Mouse (Mus musculus): ENCODE measurements at regions not wholly inside any gene's neighbourhood (a gene's known extent, or its start where the extent isn't known, plus 50 kb on each side); places are given as distances from the start of the nearest gene placed in this dataset.

- TF ChIP-seq ZNF384 (IDR thresholded peaks at IDR 0.05; ENCODE audit: low read depth, low read length) (no peak), HCFC1 (IDR thresholded peaks at IDR 0.05; ENCODE audit: borderline replicate concordance, insufficient read depth, low read length) (no peak), MAFK (IDR thresholded peaks at IDR 0.05; ENCODE audit: insufficient read depth, low read depth, low read length) (no peak)
Measured at GRCm38 (mm10) chr8:103078559-103078958, 293.1 kb upstream of the Cdh11 start.
